Mouse (Mus musculus) embryonic facial prominence, embryonic 13.5 days (tissue): ENCODE measurements around the gene Ddhd1. TPM values are rescaled to one million over a fixed set of nuclear protein-coding genes. Genes with fewer than 3 reads are reported as not detected.

ENCODE experiments used
- ATAC-seq: fragments of 200-750 bp; cut with Nextera tagmentation; 2 replicates; pipeline ENCODE4 v1.8.0; 2017; ENCODE audit warnings: low read depth; ENCODE audit not compliant: insufficient number of reproducible peaks, insufficient read depth, low FRiP score, low TSS enrichment
- H3K27ac ChIP-seq: fragments of 300-500 bp; sonication (generic); 2 replicates; pipeline ENCODE4 v1.5.1; 2015; ENCODE audit warnings: moderate library complexity, mild to moderate bottlenecking, inconsistent platforms
- H3K27me3 ChIP-seq: fragments of 300-500 bp; sonication (generic); 2 replicates; pipeline ENCODE4 v1.6.1; 2015; ENCODE audit warnings: mild to moderate bottlenecking, inconsistent platforms
- H3K36me3 ChIP-seq: fragments of 300-500 bp; sonication (generic); 2 replicates; pipeline ENCODE4 v1.6.1; 2015; ENCODE audit warnings: mild to moderate bottlenecking, inconsistent platforms
- H3K4me1 ChIP-seq: fragments of 300-500 bp; sonication (generic); 2 replicates; pipeline ENCODE4 v1.6.1; 2015; ENCODE audit warnings: inconsistent platforms
- H3K4me2 ChIP-seq: fragments of 300-500 bp; sonication (generic); 2 replicates; pipeline ENCODE4 v1.6.1; 2015; ENCODE audit warnings: moderate library complexity, mild to moderate bottlenecking, inconsistent platforms
- H3K4me3 ChIP-seq: fragments of 300-500 bp; sonication (generic); 2 replicates; pipeline ENCODE4 v1.5.1; 2015; ENCODE audit warnings: mild to moderate bottlenecking, inconsistent platforms
- H3K9ac ChIP-seq: fragments of 300-500 bp; sonication (generic); 2 replicates; pipeline ENCODE4 v1.6.1; 2015; ENCODE audit warnings: mild to moderate bottlenecking, inconsistent platforms
- H3K9me3 ChIP-seq: fragments of 300-500 bp; sonication (generic); 2 replicates; pipeline ENCODE4 v1.6.1; 2016; ENCODE audit warnings: inconsistent platforms
- WGBS: fragments of 180-500 bp; shearing (Covaris S2); methylation state at CpG from one replicate; pipeline ENCODE4 v1.1.7; 2015; ENCODE audit warnings: mixed read lengths; 5-methylcytosine and 5-hydroxymethylcytosine counted together
- polyA plus RNA-seq: library from polyadenylated mRNA; unstranded; fragments of >200 nt; fragmentation: Nextera tagmentation; extraction: Ambion mirVana; gene quantifications from 2 replicates; pipeline ENCODE4 v1.2.1, GENCODE M21; 2015

Gene Ddhd1
- polyA plus RNA-seq, 1 experiment from 2014 or later, result 6.8 TPM

- whole genome bisulfite sequencing, result 5% methylated on average over 20 of the region's 20 CpGs
- peaks cover 40% of the 10 kb centered on the region for H3K4me1 ChIP-seq
- no peaks in the 10 kb centered on the region for H3K36me3 ChIP-seq
- no peaks in the 10 kb centered on the region for H3K27me3 ChIP-seq
- H3K4me2 ChIP-seq, result peak overlapping the region; percentile 54
- H3K27ac ChIP-seq, result peak overlapping the region; percentile 95
- ATAC-seq, result peak; percentile 69
- peak overlapping the region; percentile 26 for H3K4me3 ChIP-seq
- H3K9me3 ChIP-seq, result no peaks in the 10 kb centered on the region
- H3K9ac ChIP-seq, result peak overlapping the region; percentile 56
Observed at GRCm38 (mm10) chr14:45565216-45566065, 92.5 kb downstream of the Ddhd1 start.

GRCm38 (mm10) chr14:45563577-45563976, 94.4 kb downstream of the Ddhd1 start:
- H3K27me3 ChIP-seq, result no peaks in the 10 kb centered on the region
- H3K4me2 ChIP-seq, result no peak overlapping the region
- no peak for ATAC-seq
- H3K4me3 ChIP-seq, result no peak overlapping the region
- 0 out of 2 replicates have a peak overlapping the region, but pooled peaks have one; percentile 95 for H3K27ac ChIP-seq
- H3K4me1 ChIP-seq, result peaks cover 40% of the 10 kb centered on the region
- no peaks in the 10 kb centered on the region for H3K36me3 ChIP-seq
- no peaks in the 10 kb centered on the region for H3K9me3 ChIP-seq
- 92% methylated on average over 1 of the region's 1 CpGs for WGBS
- no peak overlapping the region for H3K9ac ChIP-seq

- H3K4me3 ChIP-seq, result no peak overlapping the region
- H3K4me1 ChIP-seq, result peaks cover 40% of the 10 kb centered on the region
- H3K27ac ChIP-seq, result no peak overlapping the region
- WGBS, result 54% methylated on average over 6 of the region's 6 CpGs
- H3K4me2 ChIP-seq, result no peak overlapping the region
- H3K9ac ChIP-seq, result no peak overlapping the region
- H3K9me3 ChIP-seq, result no peaks in the 10 kb centered on the region
- no peak for ATAC-seq
- no peaks in the 10 kb centered on the region for H3K36me3 ChIP-seq
- no peaks in the 10 kb centered on the region for H3K27me3 ChIP-seq
Observed at GRCm38 (mm10) chr14:45561681-45562080, 96.3 kb downstream of the Ddhd1 start.

GRCm38 (mm10) chr14:45559018-45559417, 98.9 kb downstream of the Ddhd1 start:
- 89% methylated on average over 1 of the region's 1 CpGs for WGBS
- Histone ChIP-seq H3K27ac (no peak overlapping the region), H3K9ac (no peak overlapping the region), H3K4me1 (peaks cover 16% of the 10 kb centered on the region), H3K4me2 (no peak overlapping the region), H3K9me3 (no peaks in the 10 kb centered on the region), H3K36me3 (no peaks in the 10 kb centered on the region), H3K27me3 (no peaks in the 10 kb centered on the region), H3K4me3 (no peak overlapping the region)
- ATAC-seq, result no peak

DNA sequence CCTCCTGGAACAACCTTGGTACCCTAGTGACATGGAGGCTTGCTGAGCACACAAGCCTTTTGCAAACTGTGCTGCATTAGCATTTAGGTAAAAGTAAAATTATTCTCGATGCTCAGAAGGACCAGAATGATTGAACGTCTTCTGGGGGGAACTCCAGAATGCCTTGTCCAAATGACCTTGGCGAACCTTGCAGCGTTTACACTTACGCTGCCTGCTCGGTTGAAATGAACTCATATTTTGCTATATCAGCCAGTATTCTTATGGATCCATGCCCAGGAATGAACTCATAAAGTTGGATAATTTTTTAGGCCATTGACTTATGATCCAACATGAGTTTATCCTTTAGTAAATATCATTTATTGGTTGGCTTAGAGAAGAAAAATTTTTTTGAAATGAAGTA, 103.6 kb downstream of the Ddhd1 start:
- H3K9me3 ChIP-seq, result no peaks in the 10 kb centered on the region
- H3K27ac ChIP-seq, result no peak overlapping the region
- H3K4me2 ChIP-seq, result no peak overlapping the region
- H3K27me3 ChIP-seq, result no peaks in the 10 kb centered on the region
- H3K4me3 ChIP-seq, result no peak overlapping the region
- 89% methylated on average over 6 of the region's 6 CpGs for WGBS
- H3K36me3 ChIP-seq, result no peaks in the 10 kb centered on the region
- H3K4me1 ChIP-seq, result no peaks in the 10 kb centered on the region
- ATAC-seq, result no peak
- H3K9ac ChIP-seq, result no peak overlapping the region

DNA sequence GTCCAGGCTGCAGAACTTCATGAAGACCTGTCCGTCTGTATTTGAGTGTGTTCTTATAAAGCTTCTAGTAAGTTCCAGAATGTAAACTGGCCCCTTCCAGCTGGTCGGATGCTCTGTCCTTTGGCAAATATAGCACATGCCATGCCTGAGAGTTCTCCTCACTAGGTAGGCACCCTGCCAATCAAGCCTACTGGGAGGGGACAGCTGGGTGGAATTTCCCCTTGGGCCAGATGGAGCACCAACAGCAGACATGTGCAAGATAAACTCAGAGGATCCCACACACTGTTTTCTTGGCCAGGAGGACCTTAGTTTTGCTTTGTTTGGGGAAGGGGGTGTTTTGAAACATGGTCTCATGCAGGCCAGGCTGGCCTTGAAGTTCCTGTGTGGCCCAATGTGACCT, 104.1 kb downstream of the Ddhd1 start:
- 72% methylated on average over 2 of the region's 2 CpGs for WGBS
- no peak overlapping the region for H3K9ac ChIP-seq
- no peaks in the 10 kb centered on the region for H3K9me3 ChIP-seq
- H3K4me1 ChIP-seq, result no peaks in the 10 kb centered on the region
- H3K36me3 ChIP-seq, result no peaks in the 10 kb centered on the region
- no peak overlapping the region for H3K27ac ChIP-seq
- no peak for ATAC-seq
- H3K27me3 ChIP-seq, result no peaks in the 10 kb centered on the region
- H3K4me3 ChIP-seq, result no peak overlapping the region
- no peak overlapping the region for H3K4me2 ChIP-seq

DNA sequence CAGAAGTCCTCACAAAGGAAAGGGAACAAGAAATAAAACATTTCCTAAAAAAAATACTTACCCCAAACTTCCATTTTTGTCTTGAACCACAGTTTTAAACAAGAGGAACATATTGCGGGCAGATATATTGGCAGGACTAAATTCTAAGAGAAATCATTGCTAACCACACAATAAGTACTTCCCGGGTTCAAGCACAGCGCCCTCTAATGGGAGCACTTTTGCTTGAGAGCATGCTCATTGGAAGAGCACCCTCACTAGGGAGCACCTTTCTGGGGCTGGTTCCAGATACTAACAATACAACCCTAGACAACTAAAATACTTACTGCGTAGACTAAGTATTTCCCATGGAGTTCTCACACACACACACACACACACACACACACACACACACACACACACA, 105.5 kb downstream of the Ddhd1 start:
- no peak overlapping the region for H3K4me2 ChIP-seq
- no peak overlapping the region for H3K27ac ChIP-seq
- H3K27me3 ChIP-seq, result no peaks in the 10 kb centered on the region
- H3K9ac ChIP-seq, result no peak overlapping the region
- no peak overlapping the region for H3K4me3 ChIP-seq
- WGBS, result 81% methylated on average over 4 of the region's 4 CpGs
- H3K4me1 ChIP-seq, result no peaks in the 10 kb centered on the region
- H3K36me3 ChIP-seq, result no peaks in the 10 kb centered on the region
- no peak for ATAC-seq
- H3K9me3 ChIP-seq, result no peaks in the 10 kb centered on the region

DNA sequence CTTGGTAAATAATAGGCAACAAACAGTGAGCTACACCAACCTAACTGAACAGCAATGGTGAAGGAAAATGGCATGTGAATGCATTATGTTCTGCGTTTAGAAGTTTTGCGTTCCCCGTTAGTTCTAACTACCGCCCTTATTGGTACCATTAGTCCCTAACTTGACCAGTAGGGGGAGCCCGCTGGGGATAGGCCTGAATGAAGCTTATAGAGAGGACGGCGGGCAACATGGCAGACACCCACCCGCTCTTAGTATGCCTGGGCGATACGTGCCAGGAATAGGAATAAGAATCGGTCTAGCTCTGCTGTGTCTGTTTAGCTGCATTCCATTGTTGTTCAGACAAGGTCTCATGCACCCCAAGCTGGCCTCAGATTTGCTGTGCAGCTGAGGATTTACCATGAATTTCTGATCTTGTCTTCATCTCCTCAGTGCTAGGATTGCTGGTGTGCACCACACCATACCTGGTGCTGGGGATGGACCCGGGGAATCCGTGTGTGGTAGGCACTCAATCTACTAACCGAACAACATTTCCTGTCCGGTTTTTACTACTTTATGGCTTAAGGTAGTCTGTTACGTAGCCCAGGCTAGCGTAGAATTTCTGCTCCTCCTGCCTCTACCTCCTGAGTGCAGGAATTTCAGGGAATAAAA, 106.7 kb downstream of the Ddhd1 start:
- Histone ChIP-seq H3K9me3 (no peaks in the 10 kb centered on the region), H3K4me1 (no peaks in the 10 kb centered on the region), H3K4me2 (peak overlapping the region; percentile 11; the same call in 1 of the 2 replicates), H3K4me3 (no peak overlapping the region), H3K27ac (no peak overlapping the region), H3K27me3 (no peaks in the 10 kb centered on the region), H3K9ac (no peak overlapping the region), H3K36me3 (no peaks in the 10 kb centered on the region)
- 51% methylated on average over 17 of the region's 17 CpGs for WGBS
- ATAC-seq, result no peak

- WGBS, result 74% methylated on average over 13 of the region's 13 CpGs
Observed at GRCm38 (mm10) chr14:45550010-45550647, 107.8 kb downstream of the Ddhd1 start.

GRCm38 (mm10) chr14:45548118-45548517, 109.8 kb downstream of the Ddhd1 start:
- H3K9me3 ChIP-seq, result no peaks in the 10 kb centered on the region
- 72% methylated on average over 3 of the region's 3 CpGs for WGBS
- H3K4me2 ChIP-seq, result no peak overlapping the region
- H3K9ac ChIP-seq, result no peak overlapping the region
- no peak overlapping the region for H3K4me3 ChIP-seq
- no peaks in the 10 kb centered on the region for H3K27me3 ChIP-seq
- ATAC-seq, result no peak
- no peaks in the 10 kb centered on the region for H3K36me3 ChIP-seq
- no peak overlapping the region for H3K27ac ChIP-seq
- no peaks in the 10 kb centered on the region for H3K4me1 ChIP-seq

More at GRCm38 (mm10) chr14:45550010-45550647, 107.8 kb downstream of the Ddhd1 start:
- Histone ChIP-seq H3K9ac (no peak overlapping the region), H3K4me1 (no peaks in the 10 kb centered on the region), H3K9me3 (no peaks in the 10 kb centered on the region), H3K27ac (no peak overlapping the region), H3K4me3 (no peak overlapping the region), H3K36me3 (no peaks in the 10 kb centered on the region), H3K27me3 (no peaks in the 10 kb centered on the region), H3K4me2 (no peak overlapping the region)
- ATAC-seq, result no peak

- Histone ChIP-seq H3K27me3 (no peaks in the 10 kb centered on the region), H3K4me2 (no peak overlapping the region), H3K4me3 (no peak overlapping the region), H3K4me1 (peaks cover 2% of the 10 kb centered on the region; the same call in 1 of the 2 replicates), H3K9ac (no peak overlapping the region), H3K27ac (no peak overlapping the region), H3K36me3 (no peaks in the 10 kb centered on the region), H3K9me3 (no peaks in the 10 kb centered on the region)
- ATAC-seq, result no peak
- 63% methylated on average over 7 of the region's 7 CpGs for WGBS
Observed at GRCm38 (mm10) chr14:45544905-45545304, 113.0 kb downstream of the Ddhd1 start.
